Mouse (Mus musculus) bone marrow, adult 2 months (tissue): ENCODE measurements around the gene Myh9. TPM values are rescaled to one million over a fixed set of nuclear protein-coding genes. Genes with fewer than 3 reads are reported as not detected.

Experiments
- H3K27ac ChIP-seq: fragments of 200-500 bp; 2 replicates; pipeline ENCODE4 v1.5.1; 2012; ENCODE audit warnings: low read depth, mild to moderate bottlenecking, control low read depth, inconsistent platforms, low read length; ENCODE audit not compliant: control insufficient read depth, poor library complexity, insufficient read depth
- H3K4me1 ChIP-seq: fragments of 200-500 bp; 2 replicates; pipeline ENCODE4 v1.6.1; 2011; ENCODE audit warnings: low read length; ENCODE audit not compliant: control insufficient read depth, insufficient read depth
- H3K4me3 ChIP-seq: fragments of 200-500 bp; replicated peaks from 2 replicates; pipeline ENCODE3; 2011; ENCODE audit warnings: mild to moderate bottlenecking, low read depth, low read length, control low read depth; ENCODE audit not compliant: control insufficient read depth
- CTCF ChIP-seq: fragments of 200-500 bp; IDR thresholded peaks from 2 replicates; pipeline ENCODE4 v1.5.1; 2011; ENCODE audit warnings: low read length, control low read depth; ENCODE audit not compliant: control insufficient read depth, insufficient read depth
- POLR2A ChIP-seq: fragments of 200-500 bp; IDR thresholded peaks from 2 replicates; pipeline ENCODE4 v1.6.1; 2011; ENCODE audit warnings: low read depth, mild to moderate bottlenecking, control low read depth, low read length, borderline replicate concordance; ENCODE audit not compliant: control insufficient read depth
- whole genome bisulfite sequencing: fragments of 180-500 bp; shearing (Covaris S2); methylation state at CpG from one replicate; pipeline ENCODE4 v1.1.7; 2018; 5-methylcytosine and 5-hydroxymethylcytosine counted together
- polyA plus RNA-seq: library from polyadenylated mRNA; stranded (reverse); fragments of >200 nt; gene quantifications from 2 replicates; pipeline ENCODE4 v1.2.4, GENCODE M21; 2011; ENCODE audit warnings: low replicate concordance; ENCODE audit not compliant: missing spikeins, insufficient read depth, insufficient read length

Myh9 gene
- polyA plus RNA-seq, 1 experiment, result 399 TPM

DNA sequence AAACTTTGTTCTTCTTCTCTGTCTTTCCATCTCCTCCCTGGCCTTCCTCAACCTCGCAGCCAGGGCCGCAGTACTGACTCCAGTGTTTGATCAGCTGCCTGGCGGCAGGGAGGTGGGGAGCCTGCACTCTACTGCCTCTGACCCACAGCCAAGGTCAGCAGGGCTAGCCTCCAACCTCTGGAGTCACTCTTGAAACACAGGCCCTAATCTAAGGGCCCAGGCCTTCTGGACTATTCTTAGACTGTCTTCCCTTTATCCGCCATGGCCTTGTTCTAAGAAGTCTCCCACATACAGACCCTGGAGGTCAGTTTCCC is 41.7 kb upstream of the Myh9 start:
- TF ChIP-seq POLR2A, result no peak
- no peak for TF ChIP-seq CTCF
- Histone ChIP-seq H3K27ac (peak overlapping the region; percentile 17; the same call in 1 of the 2 replicates), H3K4me1 (peaks cover 4% of the 10 kb centered on the region), H3K4me3 (no peak overlapping the region)
- 80% methylated on average over 4 of the region's 4 CpGs for WGBS

DNA sequence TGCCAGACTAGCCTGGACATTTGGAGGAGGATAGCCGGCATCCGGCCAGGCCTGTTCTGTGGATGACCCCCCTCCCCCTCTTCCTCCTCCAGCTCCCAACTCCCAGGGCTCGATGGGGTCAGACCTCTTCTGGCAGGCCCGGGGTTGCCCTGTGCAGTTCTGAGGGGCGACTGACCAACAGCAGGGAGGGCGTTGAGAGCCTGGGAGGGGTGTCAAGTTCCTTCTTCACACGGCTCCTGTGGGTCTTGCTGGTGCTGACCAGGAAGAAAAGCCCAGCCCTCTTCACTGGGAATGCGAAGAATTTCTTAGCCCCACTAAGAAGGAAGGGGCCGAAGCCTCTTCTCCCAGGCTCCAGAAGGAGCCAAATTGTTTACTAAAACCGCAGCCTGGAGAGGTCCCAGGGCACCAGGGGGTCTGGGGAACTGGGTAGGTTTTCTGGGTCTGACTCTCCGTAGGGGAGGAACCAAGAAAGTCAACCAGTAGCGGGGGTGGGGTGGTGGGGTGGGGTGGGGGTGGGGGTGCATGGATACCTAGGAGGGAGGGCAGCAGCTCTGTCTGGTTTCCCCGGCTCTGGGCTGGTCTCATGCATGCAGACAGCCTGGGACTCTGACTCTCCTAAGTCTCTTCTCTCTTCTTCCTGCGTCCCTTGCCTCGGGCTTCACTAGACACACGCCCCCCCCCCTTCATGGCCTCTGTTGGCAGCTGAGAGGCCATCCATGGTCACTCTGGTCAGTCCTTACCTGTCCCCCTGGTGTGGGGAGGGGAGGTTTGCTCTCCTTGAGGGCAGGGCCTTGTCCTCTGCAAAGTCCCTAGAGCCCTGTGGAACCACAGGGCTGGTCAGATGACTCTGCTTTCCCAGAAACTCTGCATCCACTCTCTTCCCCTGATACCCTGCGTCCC is 41.1 kb upstream of the Myh9 start:
- TF ChIP-seq CTCF, result no peak
- TF ChIP-seq POLR2A, result no peak
- Histone ChIP-seq H3K27ac (no peak overlapping the region; the same call in 1 of the 2 replicates), H3K4me1 (peaks cover 4% of the 10 kb centered on the region), H3K4me3 (no peak overlapping the region)
- WGBS, result 73% methylated on average over 17 of the region's 17 CpGs

DNA sequence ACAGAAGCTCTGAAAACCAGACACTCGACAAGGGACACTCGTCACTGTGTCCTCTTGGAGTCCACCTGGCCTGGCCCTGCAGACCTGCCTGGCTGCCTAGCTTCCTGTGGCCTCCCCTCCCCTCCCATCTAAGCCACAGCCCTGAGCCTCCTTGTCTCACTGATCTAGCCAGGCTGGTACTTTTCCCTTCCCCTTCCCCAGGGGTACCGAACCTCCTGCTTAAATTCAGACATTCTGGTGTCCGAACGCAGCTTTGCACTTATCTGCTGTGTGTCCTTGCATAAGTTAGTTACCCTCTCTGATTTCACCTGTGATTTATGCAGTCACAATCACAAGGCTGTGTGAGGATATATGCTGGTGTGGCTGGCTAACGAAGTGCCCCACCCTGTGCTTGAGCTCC is 40.3 kb upstream of the Myh9 start:
- WGBS, result 57% methylated on average over 6 of the region's 6 CpGs
- Histone ChIP-seq H3K4me3 (no peak overlapping the region), H3K4me1 (peaks cover 5% of the 10 kb centered on the region), H3K27ac (no peak overlapping the region)
- TF ChIP-seq POLR2A (no peak), CTCF (no peak)

DNA sequence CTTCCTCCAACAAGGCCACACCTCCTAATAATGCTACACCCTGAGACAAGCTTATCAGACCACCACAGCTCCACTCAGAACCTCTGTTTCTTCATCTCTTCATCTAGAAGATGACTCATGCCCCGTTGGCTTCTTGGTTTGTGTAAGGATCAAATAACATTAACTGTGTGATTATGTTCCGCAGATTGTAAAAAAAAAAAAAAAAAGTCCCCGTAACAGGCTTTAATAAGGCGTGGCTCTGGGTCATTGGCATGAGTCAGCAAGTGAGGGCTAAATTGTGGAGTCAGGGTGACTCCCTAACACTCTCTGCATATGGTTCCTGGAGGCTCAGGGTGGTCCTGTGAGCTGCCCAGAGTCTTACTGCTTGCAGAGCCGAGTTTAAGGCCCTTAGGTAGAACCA is 39.7 kb upstream of the Myh9 start:
- Histone ChIP-seq H3K27ac (no peak overlapping the region), H3K4me1 (peaks cover 7% of the 10 kb centered on the region), H3K4me3 (no peak overlapping the region)
- TF ChIP-seq CTCF (no peak), POLR2A (no peak)
- WGBS, result 18% methylated on average over 5 of the region's 5 CpGs

DNA sequence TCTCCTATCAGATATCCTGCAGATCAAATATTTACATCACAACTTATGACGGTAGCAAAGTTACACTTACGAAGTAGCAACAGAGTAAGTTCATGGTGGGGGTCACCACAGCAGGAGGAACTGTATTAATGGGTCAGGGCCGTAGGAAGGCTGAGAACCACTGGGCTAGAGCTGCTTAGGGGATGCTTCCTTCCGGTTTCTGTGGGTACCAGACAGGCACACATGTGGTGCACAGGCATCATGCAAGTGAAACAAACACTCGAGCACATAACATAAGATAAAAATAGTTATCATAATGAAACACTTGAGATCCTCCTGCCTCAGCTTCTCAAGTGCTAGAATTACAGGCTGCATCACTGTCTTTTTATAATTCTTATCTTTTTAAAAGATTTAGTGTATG is 38.8 kb upstream of the Myh9 start:
- 44% methylated on average over 5 of the region's 5 CpGs for WGBS
- TF ChIP-seq POLR2A (no peak), CTCF (no peak)
- Histone ChIP-seq H3K4me1 (peaks cover 7% of the 10 kb centered on the region), H3K4me3 (no peak overlapping the region), H3K27ac (no peak overlapping the region)

DNA sequence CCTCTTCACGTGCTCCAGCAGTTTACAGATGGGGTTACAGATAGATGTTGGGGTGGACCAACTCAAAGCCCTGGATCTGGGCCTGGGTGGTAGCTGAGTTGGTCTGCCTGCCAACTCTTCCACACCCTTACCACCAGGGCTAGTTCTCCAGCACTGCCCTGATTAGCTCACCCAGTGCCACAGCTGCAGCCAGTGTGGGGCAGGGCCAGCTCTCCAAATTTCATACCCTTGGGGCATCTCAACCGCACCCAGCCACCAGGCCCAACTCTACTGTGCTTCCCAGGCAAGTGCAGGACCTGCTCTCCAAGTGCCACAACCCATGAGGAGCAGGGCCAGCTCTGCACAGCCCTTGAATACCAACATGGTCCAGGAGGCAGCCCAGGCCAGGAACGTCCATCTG is 37.8 kb upstream of the Myh9 start:
- TF ChIP-seq POLR2A, result no peak
- TF ChIP-seq CTCF, result no peak
- peaks cover 7% of the 10 kb centered on the region for H3K4me1 ChIP-seq
- WGBS, result 73% methylated on average over 3 of the region's 3 CpGs
- H3K4me3 ChIP-seq, result no peak overlapping the region
- H3K27ac ChIP-seq, result no peak overlapping the region

DNA sequence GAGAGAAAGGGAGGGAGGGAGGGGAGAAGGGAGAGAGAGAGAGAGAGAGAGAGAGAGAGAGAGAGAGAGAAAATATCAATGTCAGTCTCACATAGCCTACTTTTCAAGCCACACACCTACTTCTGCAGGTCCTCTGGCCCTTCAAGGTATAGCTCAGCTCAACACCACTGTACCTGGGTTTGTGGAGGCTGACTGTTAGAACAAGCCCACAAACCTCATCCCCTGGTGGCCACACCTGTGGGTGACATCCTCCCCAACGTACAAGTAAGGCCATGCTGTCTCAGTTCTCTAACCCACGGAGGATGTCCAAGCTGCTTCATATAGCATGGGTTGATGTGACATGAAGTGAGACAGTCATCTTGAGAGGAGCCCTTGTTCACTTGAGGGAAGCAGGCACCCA is 35.2 kb upstream of the Myh9 start:
- no peak for TF ChIP-seq POLR2A
- TF ChIP-seq CTCF, result peak; percentile 41; the same call in 1 of the 2 replicates
- WGBS, result 29% methylated on average over 2 of the region's 2 CpGs
- Histone ChIP-seq H3K27ac (no peak overlapping the region), H3K4me3 (no peak overlapping the region), H3K4me1 (peaks cover 9% of the 10 kb centered on the region)

DNA sequence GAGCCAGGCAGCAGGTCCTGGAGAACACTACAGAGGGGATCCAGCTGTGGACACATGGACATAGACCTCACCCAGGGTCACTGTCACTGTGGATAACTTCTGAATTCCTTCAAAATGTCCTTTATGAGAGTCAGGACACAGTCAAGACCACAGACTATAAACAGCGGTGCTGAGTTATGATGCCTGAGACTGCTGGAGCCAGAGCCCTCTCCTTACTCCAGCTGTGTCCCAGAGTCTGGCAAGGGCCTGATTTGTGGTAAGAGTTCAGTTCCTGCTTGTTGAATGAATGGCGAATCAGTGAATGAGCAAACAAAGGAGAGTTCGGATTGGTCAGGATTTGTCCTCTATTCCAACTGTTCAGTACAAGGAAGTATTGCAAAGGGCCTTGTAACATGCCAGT is 34.7 kb upstream of the Myh9 start:
- Histone ChIP-seq H3K4me1 (peaks cover 8% of the 10 kb centered on the region), H3K27ac (no peak overlapping the region), H3K4me3 (no peak overlapping the region)
- 67% methylated on average over 3 of the region's 3 CpGs for WGBS
- TF ChIP-seq POLR2A (no peak), CTCF (no peak)

DNA sequence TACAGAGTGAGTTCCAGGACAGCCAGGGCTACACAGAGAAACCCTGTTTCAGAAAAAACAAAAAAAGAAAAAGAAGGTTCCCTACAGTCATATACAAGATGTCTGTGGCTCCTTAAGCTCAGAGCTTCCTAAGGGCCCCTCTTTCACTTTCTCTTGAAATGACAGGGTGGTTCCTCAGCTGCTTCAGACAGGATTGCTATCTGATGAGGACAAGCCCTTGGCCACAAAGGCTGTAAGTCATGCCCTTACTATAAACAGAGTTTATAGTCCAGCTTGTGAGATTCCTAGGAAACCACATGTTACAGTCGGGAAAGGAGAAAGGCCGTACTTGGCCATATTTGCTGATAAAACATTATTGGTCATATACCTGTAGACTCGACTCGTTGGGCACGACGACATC is 34.0 kb upstream of the Myh9 start:
- 87% methylated on average over 6 of the region's 6 CpGs for WGBS
- H3K27ac ChIP-seq, result no peak overlapping the region
- no peak overlapping the region for H3K4me3 ChIP-seq
- H3K4me1 ChIP-seq, result peaks cover 8% of the 10 kb centered on the region
- TF ChIP-seq POLR2A (no peak), CTCF (no peak)
